Mouse (Mus musculus) heart, embryonic 14.5 days (tissue): ENCODE results near the gene Tiprl. TPM values are rescaled to one million over a fixed set of nuclear protein-coding genes. Genes with fewer than 3 reads are reported as not detected.

Experiments used
- ATAC-seq: fragments of 200-750 bp; cut with Nextera tagmentation; 2 replicates; pipeline ENCODE4 v1.8.0; 2017; ENCODE audit warnings: low read depth, moderate TSS enrichment; ENCODE audit not compliant: insufficient number of reproducible peaks, insufficient read depth, low FRiP score
- H3K27ac ChIP-seq, 2 experiments: fragments of 200-500 bp in 1 of 2; fragments of 300-500 bp in 1 of 2; sonication (generic) in 1 of 2; replicated peaks in 1 of 2; 2 replicates each; pipeline ENCODE4 v1.5.1; 2012 to 2014; ENCODE audit warnings: low read depth in 2 of 2, low read length in 2 of 2, control low read depth in 1 of 2, mild to moderate bottlenecking in 1 of 2, mixed read lengths in 1 of 2; ENCODE audit not compliant: control insufficient read depth in 1 of 2, insufficient read depth in 1 of 2
- H3K27me3 ChIP-seq: fragments of 300-500 bp; sonication (generic); 2 replicates; pipeline ENCODE4 v1.6.1; 2014; ENCODE audit warnings: mild to moderate bottlenecking, low read length, control low read depth; ENCODE audit not compliant: control insufficient read depth, insufficient read depth
- H3K36me3 ChIP-seq: fragments of 300-500 bp; sonication (generic); 2 replicates; pipeline ENCODE4 v1.6.1; 2014; ENCODE audit warnings: mild to moderate bottlenecking, control low read depth, low read length, mixed read lengths; ENCODE audit not compliant: control insufficient read depth, insufficient read depth
- H3K4me1 ChIP-seq, 2 experiments: fragments of 200-500 bp in 1 of 2; fragments of 300-500 bp in 1 of 2; sonication (generic) in 1 of 2; 2 replicates each; pipeline ENCODE4 v1.6.1; 2012 to 2014; ENCODE audit warnings: low read length in 2 of 2, control low read depth in 1 of 2, mixed read lengths in 1 of 2; ENCODE audit not compliant: control insufficient read depth in 2 of 2, insufficient read depth in 2 of 2
- H3K4me2 ChIP-seq: fragments of 300-500 bp; sonication (generic); 2 replicates; pipeline ENCODE4 v1.6.1; 2014; ENCODE audit warnings: mild to moderate bottlenecking, low read length
- H3K4me3 ChIP-seq, 2 experiments: fragments of 200-500 bp in 1 of 2; fragments of 300-500 bp in 1 of 2; sonication (generic) in 1 of 2; 2 replicates each; pipeline ENCODE4 v1.5.1; 2012 to 2014; ENCODE audit warnings: low read length in 2 of 2, mild to moderate bottlenecking in 2 of 2, control low read depth in 1 of 2, low read depth in 1 of 2, moderate library complexity in 1 of 2; ENCODE audit not compliant: control insufficient read depth in 1 of 2, insufficient read depth in 1 of 2
- H3K9ac ChIP-seq: fragments of 300-500 bp; sonication (generic); 2 replicates; pipeline ENCODE4 v1.6.1; 2014; ENCODE audit warnings: mild to moderate bottlenecking, low read length
- H3K9me3 ChIP-seq: fragments of 300-500 bp; sonication (generic); 2 replicates; pipeline ENCODE4 v1.6.1; 2016; ENCODE audit warnings: low read length, control low read depth; ENCODE audit not compliant: control insufficient read depth
- WGBS: fragments of 180-500 bp; shearing (Covaris S2); extraction: QIAGEN DNeasy Blood & Tissue Kit; methylation state at CpG from one replicate; pipeline ENCODE4 v1.1.7; 2014; 5-methylcytosine and 5-hydroxymethylcytosine counted together
- polyA plus RNA-seq: library from polyadenylated mRNA; unstranded; fragments of >200 nt; fragmentation: Nextera tagmentation; extraction: Ambion mirVana; gene quantifications from 2 replicates; pipeline ENCODE4 v1.2.1, GENCODE M21; 2014

Tiprl gene
- polyA plus RNA-seq, 1 experiment from 2014 or later, result 89.7 TPM

GRCm38 (mm10) chr1:165201445-165202012 is 35.3 kb downstream of the Tiprl start:
- no peak overlapping the region for H3K4me3 ChIP-seq
- H3K9me3 ChIP-seq, result no peaks in the 10 kb centered on the region
- H3K4me1 ChIP-seq, result peaks cover 0 to 3% of the 10 kb centered on the region in 2 experiments; a peak in 1 of 4 replicates
- no peak for ATAC-seq
- WGBS, result 73% methylated on average over 4 of the region's 4 CpGs
- no peaks in the 10 kb centered on the region for H3K36me3 ChIP-seq
- no peak overlapping the region for H3K4me2 ChIP-seq
- H3K27ac ChIP-seq, result no peak overlapping the region
- no peak overlapping the region for H3K9ac ChIP-seq
- H3K27me3 ChIP-seq, result no peaks in the 10 kb centered on the region

DNA sequence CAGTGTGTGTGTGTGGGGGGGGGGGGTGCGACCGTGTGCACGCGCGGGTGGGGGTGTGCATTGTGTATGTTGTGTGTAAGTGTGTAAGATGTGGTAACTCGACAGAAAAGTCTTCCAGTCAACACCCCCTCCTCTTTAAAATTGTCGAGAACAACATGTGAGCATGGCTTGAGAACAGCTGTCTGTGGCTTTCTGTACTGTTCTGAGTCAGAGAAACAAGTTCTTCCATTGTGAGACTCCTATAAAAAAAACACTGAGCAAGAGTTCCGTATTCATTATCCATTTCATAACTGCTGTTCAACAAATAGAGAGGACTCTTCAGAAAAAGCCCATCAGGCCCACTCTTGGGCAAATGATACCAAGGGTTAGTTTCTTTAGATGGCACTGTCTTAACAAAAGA is 36.0 kb downstream of the Tiprl start:
- Histone ChIP-seq H3K4me2 (no peak overlapping the region), H3K9ac (no peak overlapping the region), H3K4me3 (no peak overlapping the region), H3K9me3 (no peaks in the 10 kb centered on the region), H3K36me3 (no peaks in the 10 kb centered on the region), H3K27me3 (no peaks in the 10 kb centered on the region), H3K27ac (no peak overlapping the region), H3K4me1 (peaks cover 0 to 3% of the 10 kb centered on the region in 2 experiments; a peak in 1 of 4 replicates)
- ATAC-seq, result no peak
- 74% methylated on average over 8 of the region's 8 CpGs for WGBS

DNA sequence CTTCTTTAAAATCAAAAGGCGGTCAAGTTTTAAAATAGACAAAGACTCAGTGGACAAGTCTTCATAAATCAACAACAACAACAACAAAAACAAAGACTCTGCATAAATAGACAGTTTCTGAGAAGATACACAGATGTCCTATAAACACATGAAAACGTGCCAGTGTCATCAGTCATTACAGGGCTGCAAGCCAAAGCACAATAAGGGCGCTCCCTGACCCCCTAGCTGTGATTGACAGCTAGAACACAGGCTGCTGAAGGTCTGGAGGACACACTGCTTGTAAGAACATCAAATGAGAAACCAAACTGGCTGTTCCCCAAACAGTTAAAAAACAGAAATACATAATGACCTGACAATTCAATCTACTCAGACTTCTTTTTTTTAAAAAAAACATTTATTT is 37.2 kb downstream of the Tiprl start:
- WGBS, result 68% methylated on average over 3 of the region's 3 CpGs
- Histone ChIP-seq H3K9ac (no peak overlapping the region), H3K4me3 (no peak overlapping the region), H3K4me2 (no peak overlapping the region), H3K36me3 (no peaks in the 10 kb centered on the region), H3K9me3 (no peaks in the 10 kb centered on the region), H3K27me3 (no peaks in the 10 kb centered on the region), H3K27ac (no peak overlapping the region), H3K4me1 (peaks cover 0 to 6% of the 10 kb centered on the region in 2 experiments; a peak in 2 of 4 replicates)
- no peak for ATAC-seq

GRCm38 (mm10) chr1:165198951-165199350 is 37.8 kb downstream of the Tiprl start:
- Histone ChIP-seq H3K4me3 (no peak overlapping the region), H3K4me2 (no peak overlapping the region), H3K27ac (no peak overlapping the region), H3K36me3 (no peaks in the 10 kb centered on the region), H3K9ac (no peak overlapping the region), H3K4me1 (peaks cover 0 to 6% of the 10 kb centered on the region in 2 experiments; a peak in 2 of 4 replicates), H3K9me3 (no peaks in the 10 kb centered on the region), H3K27me3 (no peaks in the 10 kb centered on the region)
- 65% methylated on average over 1 of the region's 1 CpGs for WGBS
- no peak for ATAC-seq

GRCm38 (mm10) chr1:165197875-165198274 is 38.9 kb downstream of the Tiprl start:
- no peak overlapping the region for H3K4me3 ChIP-seq
- H3K4me2 ChIP-seq, result no peak overlapping the region
- H3K27ac ChIP-seq, result peak overlapping the region; percentile 39 to 59; a peak in 3 of 4 replicates
- no peak for ATAC-seq
- no peaks in the 10 kb centered on the region for H3K27me3 ChIP-seq
- H3K36me3 ChIP-seq, result no peaks in the 10 kb centered on the region
- peaks cover 0 to 13% of the 10 kb centered on the region in 2 experiments; a peak in 2 of 4 replicates for H3K4me1 ChIP-seq
- H3K9me3 ChIP-seq, result no peaks in the 10 kb centered on the region
- WGBS, result 39% methylated on average over 3 of the region's 3 CpGs
- no peak overlapping the region for H3K9ac ChIP-seq

DNA sequence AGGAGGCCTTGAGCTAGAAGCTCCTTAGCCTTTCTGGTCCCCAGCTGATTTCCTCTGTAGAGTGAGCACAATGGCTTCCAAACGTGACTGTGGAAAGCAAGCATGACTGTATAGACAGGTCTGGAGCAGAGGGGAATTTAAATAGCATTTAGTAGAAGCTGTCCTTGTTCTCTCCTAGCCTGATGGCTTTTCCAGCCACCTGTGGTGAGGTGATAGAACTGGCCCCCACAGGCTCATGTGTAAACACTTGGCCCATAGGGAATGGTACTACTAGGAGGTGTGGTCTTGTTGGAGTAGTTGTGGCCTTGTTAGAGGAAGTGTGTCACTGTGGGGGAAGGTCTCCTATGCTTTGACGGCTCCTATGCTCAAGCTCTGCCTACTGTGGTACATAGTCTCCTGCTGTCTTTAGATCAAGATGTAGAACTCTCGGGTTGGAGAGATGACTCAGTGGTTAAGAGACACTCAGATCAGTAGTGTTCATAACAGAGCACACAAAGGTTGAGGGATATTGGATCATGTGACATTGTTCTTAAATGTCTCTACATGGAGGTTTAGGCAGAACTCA is 41.3 kb downstream of the Tiprl start:
- Histone ChIP-seq H3K4me1 (peaks cover 0 to 21% of the 10 kb centered on the region in 2 experiments; a peak in 2 of 4 replicates), H3K9ac (no peak overlapping the region), H3K27me3 (no peaks in the 10 kb centered on the region), H3K9me3 (no peaks in the 10 kb centered on the region), H3K36me3 (no peaks in the 10 kb centered on the region), H3K27ac (no peak overlapping the region; a peak in 1 of 4 replicates), H3K4me3 (no peak overlapping the region), H3K4me2 (peak overlapping the region; percentile 77; the same call in 1 of the 2 replicates)
- WGBS, result 57% methylated on average over 3 of the region's 3 CpGs
- ATAC-seq, result no peak

- H3K4me2 ChIP-seq, result peak overlapping the region; percentile 77
- H3K9ac ChIP-seq, result peak overlapping the region; percentile 84
- peak overlapping the region; percentile 69 to 95 for H3K4me3 ChIP-seq
- H3K4me1 ChIP-seq, result peaks cover 0 to 28% of the 10 kb centered on the region in 2 experiments; a peak in 2 of 4 replicates
- H3K9me3 ChIP-seq, result no peaks in the 10 kb centered on the region
- H3K27ac ChIP-seq, result peak overlapping the region in 1 of 2 experiments; percentile 85; a peak in 3 of 4 replicates
- 13% methylated on average over 5 of the region's 5 CpGs for WGBS
- ATAC-seq, result no peak
- no peaks in the 10 kb centered on the region for H3K27me3 ChIP-seq
- H3K36me3 ChIP-seq, result no peaks in the 10 kb centered on the region
Observed at GRCm38 (mm10) chr1:165194662-165195013, 42.2 kb downstream of the Tiprl start.
